Mouse (Mus musculus): ENCODE data around the gene Uqcr10. TPM values are rescaled to one million over a fixed set of nuclear protein-coding genes. Genes with fewer than 3 reads are reported as not detected.

Uqcr10 gene
- total and polyA plus RNA-seq, 3 experiments: 598 to 1,416 TPM; not detected in 1

- H3K27ac ChIP-seq (ENCODE audit: control insufficient read depth, low read depth, low read length): no peak overlapping the region
Observed at GRCm38 (mm10) chr11:4683516-4683915, 20.6 kb downstream of the Uqcr10 start.

GRCm38 (mm10) chr11:4680126-4680525 is 24.0 kb downstream of the Uqcr10 start:
- H3K36me3 ChIP-seq (ENCODE audit: control insufficient read depth in 1 of 2, insufficient read depth in 2 of 2, low read length in 2 of 2): peaks cover 6% of the 10 kb centered on the region in 2 experiments; a peak in 2 of 4 replicates
- no peak overlapping the region for H3K9ac ChIP-seq (ENCODE audit: control insufficient read depth, low read depth, low read length, poor library complexity, severe bottlenecking)
- no peak overlapping the region for H3K27ac ChIP-seq (ENCODE audit: control insufficient read depth, low read depth, low read length)
- peaks cover 0 to 6% of the 10 kb centered on the region in 2 experiments; a peak in 2 of 4 replicates for H3K4me1 ChIP-seq (ENCODE audit: control insufficient read depth in 1 of 2, insufficient read depth in 2 of 2, low read length in 2 of 2)
- TF ChIP-seq MYB (IDR thresholded peaks at IDR 0.05; ENCODE audit: low read depth, low read length) (no peak), USF2 (IDR thresholded peaks at IDR 0.05; ENCODE audit: borderline replicate concordance in 1 of 2, insufficient read depth in 1 of 2, low read depth in 1 of 2, low read length in 2 of 2) (no peak), ZNF384 (IDR thresholded peaks at IDR 0.05; ENCODE audit: low read depth, low read length) (no peak), CHD2 (IDR thresholded peaks at IDR 0.05; ENCODE audit: low read length) (no peak), MXI1 (IDR thresholded peaks at IDR 0.05; ENCODE audit: low read depth, low read length) (no peak), RAD21 (IDR thresholded peaks at IDR 0.05; ENCODE audit: low read depth, low read length) (no peak), JUND (IDR thresholded peaks at IDR 0.05; ENCODE audit: low read depth, low read length) (no peak), E2F4 (IDR thresholded peaks at IDR 0.05; ENCODE audit: borderline replicate concordance, low read depth, low read length) (no peak), KAT2A (conservative IDR thresholded peaks at IDR 0.05; ENCODE audit: low read depth, low read length) (no peak), GATA1 (IDR thresholded peaks at IDR 0.05; ENCODE audit: low read depth, low read length) (no peak), ELF1 (IDR thresholded peaks at IDR 0.05; ENCODE audit: low read depth, low read length) (no peak), BHLHE40 (IDR thresholded peaks at IDR 0.05; ENCODE audit: borderline replicate concordance, low read depth, low read length) (no peak), USF1 (IDR thresholded peaks at IDR 0.05; ENCODE audit: low read depth, low read length) (no peak), HCFC1 (IDR thresholded peaks at IDR 0.05; ENCODE audit: low read depth, low read length) (no peak), TCF12 (IDR thresholded peaks at IDR 0.05; ENCODE audit: low read depth, low read length) (no peak), POLR2AphosphoS5 (IDR thresholded peaks at IDR 0.05; ENCODE audit: borderline replicate concordance, low read depth, low read length) (no peak), ZKSCAN1 (IDR thresholded peaks at IDR 0.05; ENCODE audit: low read depth, low read length) (no peak)
- H3K9me3 ChIP-seq (replicated peaks; ENCODE audit: insufficient read depth, low read length): no peaks in the 10 kb centered on the region
- H3K79me2 ChIP-seq (ENCODE audit: control insufficient read depth, insufficient read depth, low read length, poor library complexity): no peaks in the 10 kb centered on the region
- H3K27me3 ChIP-seq (ENCODE audit: control insufficient read depth in 1 of 2, insufficient read depth in 2 of 2, low read length in 2 of 2): no peaks in the 10 kb centered on the region
- no peak for DNase-seq (ENCODE audit: low read depth, low spot score)
- H3K4me3 ChIP-seq (ENCODE audit: control insufficient read depth in 1 of 2, insufficient read depth in 1 of 2, low read depth in 2 of 2, low read length in 2 of 2): no peak overlapping the region

More at GRCm38 (mm10) chr11:4683516-4683915, 20.6 kb downstream of the Uqcr10 start:
- Histone ChIP-seq H3K4me1 (ENCODE audit: control insufficient read depth in 1 of 2, insufficient read depth in 2 of 2, low read length in 2 of 2) (no peaks in the 10 kb centered on the region), H3K4me3 (ENCODE audit: control insufficient read depth in 1 of 2, insufficient read depth in 1 of 2, low read depth in 2 of 2, low read length in 2 of 2) (no peak overlapping the region), H3K36me3 (ENCODE audit: control insufficient read depth in 1 of 2, insufficient read depth in 2 of 2, low read length in 2 of 2) (peaks cover 0 to 4% of the 10 kb centered on the region in 2 experiments; a peak in 1 of 4 replicates), H3K27me3 (ENCODE audit: control insufficient read depth in 1 of 2, insufficient read depth in 2 of 2, low read length in 2 of 2) (no peaks in the 10 kb centered on the region), H3K79me2 (ENCODE audit: control insufficient read depth, insufficient read depth, low read length, poor library complexity) (no peaks in the 10 kb centered on the region), H3K9ac (ENCODE audit: control insufficient read depth, low read depth, low read length, poor library complexity, severe bottlenecking) (no peak overlapping the region), H3K9me3 (replicated peaks; ENCODE audit: insufficient read depth, low read length) (no peaks in the 10 kb centered on the region)
- no peak for DNase-seq (ENCODE audit: low read depth, low spot score)
- TF ChIP-seq POLR2AphosphoS5 (IDR thresholded peaks at IDR 0.05; ENCODE audit: borderline replicate concordance, low read depth, low read length) (no peak), MAX (IDR thresholded peaks at IDR 0.05; ENCODE audit: low read length) (no peak), HCFC1 (IDR thresholded peaks at IDR 0.05; ENCODE audit: low read depth, low read length) (no peak), NRF1 (IDR thresholded peaks at IDR 0.05; ENCODE audit: insufficient read depth, low read depth, low read length, poor library complexity, severe bottlenecking) (no peak), TCF12 (IDR thresholded peaks at IDR 0.05; ENCODE audit: low read depth, low read length) (no peak), ZMIZ1 (IDR thresholded peaks at IDR 0.05; ENCODE audit: low read depth, low read length) (no peak), CHD2 (IDR thresholded peaks at IDR 0.05; ENCODE audit: low read length) (no peak), NELFE (IDR thresholded peaks at IDR 0.05; ENCODE audit: low read depth, low read length) (no peak), MEF2A (IDR thresholded peaks at IDR 0.05; ENCODE audit: extremely low read depth, insufficient replicate concordance, low read depth, low read length, poor library complexity, severe bottlenecking) (no peak), GABPA (IDR thresholded peaks at IDR 0.05; ENCODE audit: low read depth, low read length) (no peak), MAZ (IDR thresholded peaks at IDR 0.05; ENCODE audit: low read depth, low read length) (no peak), UBTF (IDR thresholded peaks at IDR 0.05; ENCODE audit: borderline replicate concordance, insufficient read depth, low read depth, low read length) (no peak), SIN3A (IDR thresholded peaks at IDR 0.05; ENCODE audit: low read length) (no peak), ZC3H11A (IDR thresholded peaks at IDR 0.05; ENCODE audit: low read depth, low read length) (no peak), JUND (IDR thresholded peaks at IDR 0.05; ENCODE audit: low read depth, low read length) (no peak), GATA1 (IDR thresholded peaks at IDR 0.05; ENCODE audit: low read depth, low read length) (no peak), TBP (IDR thresholded peaks at IDR 0.05; ENCODE audit: low read depth, low read length) (no peak), RCOR1 (IDR thresholded peaks at IDR 0.05; ENCODE audit: low read depth, low read length) (no peak), USF2 (IDR thresholded peaks at IDR 0.05; ENCODE audit: borderline replicate concordance in 1 of 2, insufficient read depth in 1 of 2, low read depth in 1 of 2, low read length in 2 of 2) (no peak)
